Mouse (Mus musculus): ENCODE measurements around the gene Rin3. TPM values are rescaled to one million over a fixed set of nuclear protein-coding genes. Genes with fewer than 3 reads are reported as not detected.
"Not testable (repeated sequence)": the region's sequence is repeated elsewhere in the genome, so short reads cannot be mapped to it uniquely, and the experiment has no call there.

Rin3 gene
- polyA plus RNA-seq, 1 experiment from 2014 or later: 5.0 TPM

DNA sequence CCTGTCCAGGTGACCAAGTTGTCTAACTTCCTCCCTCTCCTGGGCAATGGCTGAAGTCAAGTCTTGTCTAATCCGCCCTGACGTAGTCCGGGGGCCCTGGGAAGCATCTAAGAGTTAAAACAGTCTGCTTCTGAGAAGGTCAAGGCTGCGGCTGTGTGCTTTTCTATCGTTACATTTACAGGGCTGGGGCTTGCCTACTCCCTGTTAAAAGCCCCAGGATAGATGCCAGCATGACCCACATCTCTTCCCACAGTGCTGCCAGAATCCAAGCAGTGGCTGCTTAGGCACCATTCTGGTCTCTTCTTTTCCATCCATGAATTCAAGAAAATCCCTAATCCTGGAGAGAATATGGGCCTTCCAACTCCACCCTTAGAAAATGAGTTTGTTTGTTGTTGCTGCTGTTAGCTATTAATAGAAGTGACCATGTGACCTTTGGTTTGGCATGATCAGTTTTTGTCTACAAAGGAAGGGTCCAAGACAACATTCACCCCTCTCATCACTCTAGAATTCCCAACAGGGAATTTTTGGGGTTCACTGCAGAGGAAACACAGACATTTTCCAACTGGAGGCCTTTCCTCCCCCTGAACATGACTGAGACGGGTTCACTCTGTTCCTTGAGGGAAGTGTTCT, 12.0 kb upstream of the Rin3 start:
- Histone ChIP-seq H3K9me3 (ENCODE audit: control insufficient read depth, low read length) (no peaks in the 10 kb centered on the region), H3K4me2 (replicated peaks; ENCODE audit: low read depth, low read length) (no peak overlapping the region), H3K4me1 (replicated peaks; ENCODE audit: control insufficient read depth, insufficient read depth, low read length) (no peaks in the 10 kb centered on the region), H3K27ac (ENCODE audit: low read depth, low read length) (no peak overlapping the region), H3K27me3 (ENCODE audit: control insufficient read depth, insufficient read depth, low read length) (no peaks in the 10 kb centered on the region), H3K9ac (ENCODE audit: low read depth, low read length) (no peak overlapping the region), H3K36me3 (ENCODE audit: control insufficient read depth, insufficient read depth, low read length) (no peaks in the 10 kb centered on the region), H3K4me3 (ENCODE audit: low read depth, low read length) (no peak overlapping the region)
- WGBS: 89% methylated on average over 6 of the region's 6 CpGs
- ATAC-seq (ENCODE audit: low FRiP score) (no peak), DNase-seq (ENCODE audit: low spot score) (no peak)

DNA sequence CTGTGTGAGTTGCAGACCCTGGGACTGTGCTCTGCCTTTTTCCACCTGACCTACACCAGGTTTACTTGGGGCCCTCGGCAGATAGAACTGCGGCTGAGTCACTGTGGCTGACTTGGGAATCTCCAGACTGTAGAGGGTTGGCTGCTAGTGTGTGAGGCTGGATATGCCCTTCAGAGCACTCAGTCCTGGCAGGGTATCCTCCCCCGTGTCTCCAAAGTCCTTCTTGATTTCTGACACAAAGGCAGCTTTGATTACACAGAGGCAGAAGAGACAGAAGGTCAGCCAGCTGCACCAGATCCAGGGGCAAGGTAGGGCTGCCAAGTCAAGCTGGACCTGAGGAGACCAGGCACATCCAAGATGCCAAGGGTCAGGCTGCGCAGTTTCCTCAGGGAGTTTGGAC, 11.4 kb upstream of the Rin3 start:
- WGBS: 77% methylated on average over 4 of the region's 4 CpGs
- Histone ChIP-seq H3K4me2 (replicated peaks; ENCODE audit: low read depth, low read length) (no peak overlapping the region), H3K36me3 (ENCODE audit: control insufficient read depth, insufficient read depth, low read length) (no peaks in the 10 kb centered on the region), H3K4me3 (ENCODE audit: low read depth, low read length) (no peak overlapping the region), H3K4me1 (replicated peaks; ENCODE audit: control insufficient read depth, insufficient read depth, low read length) (no peaks in the 10 kb centered on the region), H3K27me3 (ENCODE audit: control insufficient read depth, insufficient read depth, low read length) (no peaks in the 10 kb centered on the region), H3K9ac (ENCODE audit: low read depth, low read length) (no peak overlapping the region), H3K27ac (ENCODE audit: low read depth, low read length) (no peak overlapping the region), H3K9me3 (ENCODE audit: control insufficient read depth, low read length) (no peaks in the 10 kb centered on the region)
- DNase-seq (ENCODE audit: low spot score): no peak
- ATAC-seq (ENCODE audit: low FRiP score): no peak

DNA sequence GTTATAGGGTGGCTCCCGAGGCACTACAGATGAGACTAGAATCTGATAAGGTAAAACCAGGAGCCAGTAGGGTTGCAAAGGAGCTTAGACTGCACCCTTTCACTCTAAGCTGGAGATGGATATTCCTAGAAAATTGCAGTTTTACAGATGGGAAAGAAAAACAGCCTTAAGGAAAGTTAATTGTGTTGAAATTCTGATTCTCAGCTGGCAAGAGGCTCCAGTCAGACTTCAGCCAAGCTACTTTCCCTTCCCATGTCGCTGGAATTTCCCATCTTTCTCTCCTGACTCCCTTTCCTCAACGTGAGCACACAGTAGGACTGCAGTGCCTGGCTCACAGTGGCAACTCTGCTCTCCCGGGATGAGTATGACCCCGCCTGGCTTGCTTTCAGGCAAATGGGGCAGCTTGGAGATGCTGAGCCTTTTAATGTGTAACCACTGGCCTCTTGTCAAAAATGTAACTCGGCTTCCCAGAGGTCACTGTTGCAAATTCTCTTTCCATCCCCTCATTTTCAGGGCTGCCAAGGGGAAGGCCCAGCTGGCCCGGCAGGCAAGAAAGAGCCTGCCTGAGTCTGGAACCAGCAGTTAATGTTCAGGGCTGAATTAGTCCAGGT, 6.9 kb upstream of the Rin3 start:
- H3K27me3 ChIP-seq (ENCODE audit: control insufficient read depth, insufficient read depth, low read length): no peaks in the 10 kb centered on the region
- WGBS: 59% methylated on average over 7 of the region's 7 CpGs
- no peak overlapping the region for H3K9ac ChIP-seq (ENCODE audit: low read depth, low read length)
- H3K36me3 ChIP-seq (ENCODE audit: control insufficient read depth, insufficient read depth, low read length): no peaks in the 10 kb centered on the region
- H3K27ac ChIP-seq (ENCODE audit: low read depth, low read length): no peak overlapping the region
- DNase-seq (ENCODE audit: low spot score): no peak
- no peaks in the 10 kb centered on the region for H3K4me1 ChIP-seq (replicated peaks; ENCODE audit: control insufficient read depth, insufficient read depth, low read length)
- no peak overlapping the region for H3K4me3 ChIP-seq (ENCODE audit: low read depth, low read length)
- no peak overlapping the region for H3K4me2 ChIP-seq (replicated peaks; ENCODE audit: low read depth, low read length)
- ATAC-seq (ENCODE audit: low FRiP score): no peak
- H3K9me3 ChIP-seq (ENCODE audit: control insufficient read depth, low read length): no peaks in the 10 kb centered on the region

DNA sequence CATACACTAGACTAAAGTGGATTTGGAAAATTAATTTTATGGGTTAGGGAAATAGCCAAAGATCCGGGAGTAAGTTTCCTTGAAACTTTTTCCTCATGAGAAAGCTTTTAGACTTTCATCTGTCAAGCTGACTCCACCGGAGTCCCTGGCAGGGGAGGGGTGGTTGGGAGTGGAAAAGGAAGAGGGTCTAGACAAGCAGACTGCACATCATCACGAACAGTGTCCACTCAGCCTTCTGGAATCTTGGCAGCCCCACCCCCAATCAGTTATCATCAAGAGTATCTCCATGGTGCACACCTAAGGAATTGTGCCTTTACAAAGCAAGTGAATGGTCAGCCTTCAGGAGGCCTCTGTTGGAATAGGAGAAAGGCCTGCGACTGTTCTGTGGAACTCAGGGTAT, 2.6 kb upstream of the Rin3 start:
- not testable (repeated sequence) for H3K27me3 ChIP-seq (ENCODE audit: control insufficient read depth, insufficient read depth, low read length); H3K36me3 ChIP-seq (ENCODE audit: control insufficient read depth, insufficient read depth, low read length); H3K4me2 ChIP-seq (replicated peaks; ENCODE audit: low read depth, low read length); H3K4me3 ChIP-seq (ENCODE audit: low read depth, low read length); ATAC-seq (ENCODE audit: low FRiP score); H3K9me3 ChIP-seq (ENCODE audit: control insufficient read depth, low read length); DNase-seq (ENCODE audit: low spot score); H3K9ac ChIP-seq (ENCODE audit: low read depth, low read length); H3K27ac ChIP-seq (ENCODE audit: low read depth, low read length); H3K4me1 ChIP-seq (replicated peaks; ENCODE audit: control insufficient read depth, insufficient read depth, low read length)
- 65% methylated on average over 4 of the region's 4 CpGs for WGBS

DNA sequence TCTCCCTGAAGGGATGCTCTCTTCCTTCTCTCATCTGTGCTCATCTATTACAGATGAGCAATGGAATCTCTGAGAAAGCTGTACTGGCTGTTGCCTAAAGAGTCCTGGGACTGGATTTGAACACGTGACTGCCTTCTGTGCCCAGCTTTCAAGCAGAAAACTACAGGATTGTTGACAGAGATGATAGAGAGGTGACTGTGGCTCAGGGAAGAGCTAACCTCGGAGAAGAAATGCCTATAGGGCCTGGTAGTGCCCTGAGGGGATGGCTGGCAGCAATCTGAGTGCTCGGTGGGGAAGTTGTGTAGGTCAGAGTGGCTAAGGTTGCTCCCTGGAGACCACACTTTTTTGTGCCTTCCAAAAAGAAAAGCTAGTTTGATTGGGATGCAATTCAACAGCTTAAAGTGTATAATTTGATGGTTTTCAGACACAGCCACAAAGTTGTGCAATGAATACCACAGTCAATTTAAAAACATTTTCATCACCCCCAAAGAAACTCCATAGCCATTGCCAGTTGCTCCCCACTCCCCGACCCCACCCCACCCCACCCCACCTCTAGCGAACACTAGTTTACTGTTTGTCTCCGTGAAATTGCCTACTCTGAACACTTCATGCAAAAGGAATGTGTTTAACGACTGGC, 1.9 kb upstream of the Rin3 start:
- no peak for ATAC-seq (ENCODE audit: low FRiP score)

DNA sequence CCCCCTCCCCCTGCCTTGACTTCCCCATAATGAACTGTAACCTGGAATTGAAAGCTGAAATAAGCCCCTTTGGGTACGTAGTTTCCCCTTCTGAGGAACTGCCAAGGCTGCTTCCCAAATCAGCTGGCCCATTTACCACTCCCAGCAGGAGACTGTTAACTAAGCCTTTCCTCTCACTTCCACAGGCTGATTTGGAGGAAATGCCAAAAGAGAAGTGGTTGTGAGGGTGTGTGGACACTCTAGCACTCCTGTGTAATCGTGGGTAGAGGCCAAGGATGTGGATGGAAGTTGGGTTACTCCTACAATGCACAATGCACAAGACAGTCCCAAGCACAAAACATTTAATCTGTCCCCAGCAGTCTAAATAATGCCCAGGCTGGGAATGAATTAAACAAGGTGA, 722 bp upstream of the Rin3 start:
- no peak for DNase-seq (ENCODE audit: low spot score)
- no peak overlapping the region for H3K4me3 ChIP-seq (ENCODE audit: low read depth, low read length)
- no peaks in the 10 kb centered on the region for H3K4me1 ChIP-seq (replicated peaks; ENCODE audit: control insufficient read depth, insufficient read depth, low read length)
- H3K4me2 ChIP-seq (replicated peaks; ENCODE audit: low read depth, low read length): no peak overlapping the region
- no peaks in the 10 kb centered on the region for H3K27me3 ChIP-seq (ENCODE audit: control insufficient read depth, insufficient read depth, low read length)
- H3K27ac ChIP-seq (ENCODE audit: low read depth, low read length): no peak overlapping the region
- no peak overlapping the region for H3K9ac ChIP-seq (ENCODE audit: low read depth, low read length)
- no peak for ATAC-seq (ENCODE audit: low FRiP score)
- H3K9me3 ChIP-seq (ENCODE audit: control insufficient read depth, low read length): no peaks in the 10 kb centered on the region
- no peaks in the 10 kb centered on the region for H3K36me3 ChIP-seq (ENCODE audit: control insufficient read depth, insufficient read depth, low read length)
- 76% methylated on average over 2 of the region's 2 CpGs for WGBS

More for the DNA sequence above, 1.9 kb upstream of the Rin3 start:
- H3K4me3 ChIP-seq (ENCODE audit: low read depth, low read length): no peak overlapping the region
- H3K4me1 ChIP-seq (replicated peaks; ENCODE audit: control insufficient read depth, insufficient read depth, low read length): no peaks in the 10 kb centered on the region
- H3K36me3 ChIP-seq (ENCODE audit: control insufficient read depth, insufficient read depth, low read length): no peaks in the 10 kb centered on the region
- no peak for DNase-seq (ENCODE audit: low spot score)
- H3K9ac ChIP-seq (ENCODE audit: low read depth, low read length): no peak overlapping the region
- WGBS: 58% methylated on average over 7 of the region's 7 CpGs
- H3K9me3 ChIP-seq (ENCODE audit: control insufficient read depth, low read length): no peaks in the 10 kb centered on the region
- H3K4me2 ChIP-seq (replicated peaks; ENCODE audit: low read depth, low read length): no peak overlapping the region
- H3K27me3 ChIP-seq (ENCODE audit: control insufficient read depth, insufficient read depth, low read length): no peaks in the 10 kb centered on the region
- no peak overlapping the region for H3K27ac ChIP-seq (ENCODE audit: low read depth, low read length)

DNA sequence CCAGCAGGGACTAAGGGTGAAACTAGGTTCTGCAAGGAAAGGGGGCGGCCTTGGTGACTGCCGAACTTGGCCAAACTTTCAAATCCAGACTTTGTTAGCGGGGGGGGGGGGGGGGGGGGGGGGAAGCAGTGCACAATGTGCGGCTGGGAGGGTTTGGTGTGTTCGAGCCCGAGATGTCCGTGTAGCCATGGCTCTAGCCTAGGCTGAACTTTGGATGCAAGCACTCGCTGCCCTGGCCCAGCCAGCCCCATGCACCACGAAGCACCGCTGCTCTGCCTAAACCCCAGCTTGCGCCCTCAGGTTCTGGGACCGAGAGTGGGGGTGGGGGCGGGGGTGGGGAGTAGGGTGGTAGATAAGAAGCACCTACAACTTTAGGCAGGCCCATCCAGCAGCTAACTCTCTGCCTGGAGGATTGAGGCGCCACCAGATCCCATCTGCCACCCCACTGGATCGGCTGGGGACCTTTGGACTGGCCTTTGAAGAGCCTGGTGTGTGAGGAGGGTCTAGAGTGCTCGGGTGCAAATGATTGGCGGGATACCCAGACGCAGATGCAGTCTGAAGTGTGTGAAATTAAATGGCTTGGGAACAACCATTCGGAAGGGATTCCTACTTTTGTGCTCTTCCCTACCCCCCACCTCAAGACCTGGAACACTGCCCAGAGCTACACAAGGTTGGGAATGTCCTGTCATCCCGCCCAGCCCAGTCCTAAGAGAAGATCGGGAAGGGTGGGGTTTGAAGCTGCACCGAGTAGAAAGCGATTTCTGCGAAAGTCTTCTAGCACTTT, 827 bp downstream of the Rin3 start:
- Histone ChIP-seq H3K4me3 (ENCODE audit: low read depth, low read length) (peak overlapping the region; percentile 48), H3K27me3 (ENCODE audit: control insufficient read depth, insufficient read depth, low read length) (no peaks in the 10 kb centered on the region), H3K36me3 (ENCODE audit: control insufficient read depth, insufficient read depth, low read length) (no peaks in the 10 kb centered on the region), H3K4me1 (replicated peaks; ENCODE audit: control insufficient read depth, insufficient read depth, low read length) (no peaks in the 10 kb centered on the region), H3K9me3 (ENCODE audit: control insufficient read depth, low read length) (no peaks in the 10 kb centered on the region), H3K27ac (ENCODE audit: low read depth, low read length) (no peak overlapping the region), H3K9ac (ENCODE audit: low read depth, low read length) (peak overlapping the region; percentile 73), H3K4me2 (replicated peaks; ENCODE audit: low read depth, low read length) (peak overlapping the region; percentile 97)
- 10% methylated on average over 20 of the region's 24 CpGs for WGBS
- DNase-seq (ENCODE audit: low spot score) (peak; percentile 38), ATAC-seq (ENCODE audit: low FRiP score) (peak; percentile 61)

DNA sequence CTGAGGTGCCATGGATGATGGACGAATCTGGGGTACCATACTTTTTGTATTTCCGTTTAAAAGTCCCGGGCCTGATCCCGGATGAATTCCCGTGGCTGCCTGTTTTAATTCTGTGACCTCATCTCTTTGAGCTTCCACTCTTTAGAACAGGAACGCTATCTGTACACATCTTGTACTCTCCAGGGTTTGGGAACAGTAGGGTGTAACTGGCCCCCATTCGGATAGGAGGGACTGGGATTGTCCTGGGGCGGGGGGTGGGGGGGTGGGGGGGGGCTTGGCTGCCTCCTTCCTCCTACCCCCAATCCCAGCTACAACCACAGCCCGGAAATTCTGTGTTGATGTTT, 1.4 kb downstream of the Rin3 start:
- no peaks in the 10 kb centered on the region for H3K36me3 ChIP-seq (ENCODE audit: control insufficient read depth, insufficient read depth, low read length)
- no peak overlapping the region for H3K27ac ChIP-seq (ENCODE audit: low read depth, low read length)
- no peaks in the 10 kb centered on the region for H3K27me3 ChIP-seq (ENCODE audit: control insufficient read depth, insufficient read depth, low read length)
- DNase-seq (ENCODE audit: low spot score) (no peak), ATAC-seq (ENCODE audit: low FRiP score) (no peak)
- H3K4me3 ChIP-seq (ENCODE audit: low read depth, low read length): peak overlapping the region; percentile 48; the same call in 1 of the 2 replicates
- H3K9ac ChIP-seq (ENCODE audit: low read depth, low read length): 0 out of 2 replicates have a peak overlapping the region, but pooled peaks have one; percentile 15
- 33% methylated on average over 9 of the region's 9 CpGs for WGBS
- no peaks in the 10 kb centered on the region for H3K4me1 ChIP-seq (replicated peaks; ENCODE audit: control insufficient read depth, insufficient read depth, low read length)
- no peaks in the 10 kb centered on the region for H3K9me3 ChIP-seq (ENCODE audit: control insufficient read depth, low read length)
- H3K4me2 ChIP-seq (replicated peaks; ENCODE audit: low read depth, low read length): peak overlapping the region; percentile 97; the same call in 1 of the 2 replicates

All from hindbrain, embryonic 11.5 days (tissue).